Mouse (Mus musculus) layer of hippocampus, adult 2 months (tissue): ENCODE measurements around the gene Dlx6. TPM values are rescaled to one million over a fixed set of nuclear protein-coding genes. Genes with fewer than 3 reads are reported as not detected.
A peak's percentile ranks its signal among the peaks of the same experiment; 100 is the strongest.

Source experiments
- DNase-seq, 2 experiments: peaks; one replicate each; pipeline ENCODE4 v3.0.0; 2022; ENCODE audit warnings: low spot score in 2 of 2
- H3K27ac ChIP-seq: fragments of 200-600 bp; 2 replicates; pipeline ENCODE4 v1.8.1; 2022
- H3K4me3 ChIP-seq: fragments of 200-600 bp; 2 replicates; pipeline ENCODE4 v1.8.1; 2022; ENCODE audit warnings: mild to moderate bottlenecking
- CTCF ChIP-seq: fragments of 200-600 bp; conservative IDR thresholded peaks from 2 replicates; pipeline ENCODE4 v1.8.1; 2022; ENCODE audit warnings: antibody characterized with exemption, mild to moderate bottlenecking, moderate library complexity
- total RNA-seq, 2 experiments: library from RNA; stranded (reverse); gene quantifications; 2 replicates each; pipeline ENCODE4 v1.2.3; 2021

Gene Dlx6
- total RNA-seq, 2 experiments from 2014 or later, result 7.5 to 8.5 TPM

DNA sequence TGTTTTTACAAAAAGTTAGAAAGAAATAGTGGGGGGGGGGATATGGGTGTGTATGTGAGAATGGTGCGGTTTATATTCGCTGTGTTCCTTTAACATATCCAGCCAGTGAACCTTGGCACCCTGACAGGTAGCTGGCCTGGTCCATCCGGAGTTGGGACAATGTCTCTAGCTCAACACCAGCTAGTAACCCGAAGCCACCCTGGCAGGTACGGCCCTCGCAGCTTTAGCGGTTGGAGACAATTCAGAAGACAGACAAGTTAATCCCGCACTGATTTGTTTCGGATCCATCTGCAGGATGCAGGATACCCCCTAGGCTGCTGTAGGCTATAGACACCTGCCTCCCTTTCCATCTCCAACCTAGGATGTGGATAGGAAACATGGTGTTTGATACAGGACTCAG, 9.0 kb upstream of the Dlx6 start:
- H3K27ac ChIP-seq, result no peak overlapping the region
- no peak overlapping the region for H3K4me3 ChIP-seq
- no peak for DNase-seq
- no peak for TF ChIP-seq CTCF

DNA sequence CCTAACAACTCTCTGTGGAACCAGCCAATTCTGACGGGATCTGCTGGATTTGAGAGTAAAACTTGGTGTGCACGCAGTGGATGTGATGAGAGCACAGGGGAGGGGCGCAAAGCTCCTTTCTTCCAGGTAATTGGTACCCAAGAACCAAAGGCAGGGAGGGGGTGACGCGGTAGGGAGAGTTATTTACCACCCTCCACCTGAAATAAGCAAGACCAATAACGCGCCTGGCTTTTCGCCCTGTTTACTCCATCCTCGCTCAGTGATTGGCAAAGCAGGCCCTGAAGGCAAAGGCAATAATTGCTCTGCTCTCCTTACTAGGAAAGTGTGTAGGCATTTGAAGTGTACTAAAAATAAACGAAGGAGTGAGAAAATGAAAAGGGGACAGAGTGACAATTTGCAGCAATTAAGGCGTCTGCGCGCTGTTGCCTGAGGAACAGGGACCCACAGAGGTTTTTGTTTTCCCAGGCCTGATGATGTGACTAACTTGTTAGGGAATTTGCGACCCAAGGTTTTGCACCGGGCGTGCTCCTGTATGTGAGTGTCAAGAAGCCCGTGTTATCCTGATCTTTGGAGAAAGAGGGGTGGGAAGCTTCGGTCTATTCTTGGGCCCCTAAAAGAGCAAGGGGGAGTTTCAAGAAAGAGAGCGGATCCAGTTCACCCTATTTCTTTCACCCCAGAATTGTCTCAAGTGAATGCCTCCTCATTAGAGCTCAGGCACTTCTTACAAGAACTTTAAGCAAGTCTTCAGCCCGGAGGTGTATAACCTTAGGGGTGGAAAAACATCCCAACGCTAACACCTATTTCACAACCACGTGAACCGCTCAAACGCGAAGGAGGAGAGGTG, 8.0 kb upstream of the Dlx6 start:
- DNase-seq, result no peak

GRCm38 (mm10) chr6:6855746-6856185, 7.4 kb upstream of the Dlx6 start:
- TF ChIP-seq CTCF, result no peak
- no peak for DNase-seq
- Histone ChIP-seq H3K27ac (no peak overlapping the region), H3K4me3 (no peak overlapping the region)

More for the DNA sequence above, 8.0 kb upstream of the Dlx6 start:
- Histone ChIP-seq H3K27ac (no peak overlapping the region), H3K4me3 (no peak overlapping the region)
- no peak for TF ChIP-seq CTCF

- no peak for TF ChIP-seq CTCF
- H3K27ac ChIP-seq, result no peak overlapping the region
- no peak for DNase-seq
- no peak overlapping the region; the same call in 1 of the 2 replicates for H3K4me3 ChIP-seq
Observed at GRCm38 (mm10) chr6:6856316-6856715, 6.8 kb upstream of the Dlx6 start.

DNA sequence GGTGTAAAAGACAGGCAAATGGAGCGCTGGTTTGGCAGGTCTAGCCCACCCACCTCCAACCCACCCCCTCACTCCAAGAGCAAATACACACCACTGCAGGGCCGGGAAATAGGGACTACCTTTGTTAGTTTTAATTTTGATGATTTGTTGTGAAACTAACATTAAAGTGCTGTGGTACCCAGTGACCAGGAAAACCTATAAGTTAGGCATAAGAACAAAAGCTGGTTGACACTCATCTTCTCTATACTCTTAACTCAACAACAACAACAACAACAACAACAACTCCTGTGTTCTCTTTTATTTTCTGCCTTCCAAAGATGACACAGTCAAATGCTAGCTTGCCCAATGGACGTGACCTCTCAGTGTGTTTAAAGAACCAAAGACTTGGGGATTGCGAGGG, 6.3 kb upstream of the Dlx6 start:
- H3K27ac ChIP-seq, result no peak overlapping the region
- no peak for DNase-seq
- no peak for TF ChIP-seq CTCF
- no peak overlapping the region for H3K4me3 ChIP-seq

GRCm38 (mm10) chr6:6857766-6858165, 5.4 kb upstream of the Dlx6 start:
- DNase-seq, result no peak
- no peak for TF ChIP-seq CTCF
- H3K4me3 ChIP-seq, result no peak overlapping the region
- no peak overlapping the region for H3K27ac ChIP-seq

- H3K27ac ChIP-seq, result no peak overlapping the region
- DNase-seq, result no peak
- no peak overlapping the region for H3K4me3 ChIP-seq
- no peak for TF ChIP-seq CTCF
Observed at GRCm38 (mm10) chr6:6858571-6858970, 4.6 kb upstream of the Dlx6 start.

- H3K27ac ChIP-seq, result no peak overlapping the region
- TF ChIP-seq CTCF, result no peak
- H3K4me3 ChIP-seq, result peak overlapping the region; percentile 17; the same call in 1 of the 2 replicates
- no peak for DNase-seq
Observed at GRCm38 (mm10) chr6:6859111-6859949, 3.8 kb upstream of the Dlx6 start.

GRCm38 (mm10) chr6:6859950-6860410, 3.2 kb upstream of the Dlx6 start:
- Histone ChIP-seq H3K4me3 (peak overlapping the region; percentile 18; the same call in 1 of the 2 replicates), H3K27ac (no peak overlapping the region)
- DNase-seq, result no peak
- no peak for TF ChIP-seq CTCF

DNA sequence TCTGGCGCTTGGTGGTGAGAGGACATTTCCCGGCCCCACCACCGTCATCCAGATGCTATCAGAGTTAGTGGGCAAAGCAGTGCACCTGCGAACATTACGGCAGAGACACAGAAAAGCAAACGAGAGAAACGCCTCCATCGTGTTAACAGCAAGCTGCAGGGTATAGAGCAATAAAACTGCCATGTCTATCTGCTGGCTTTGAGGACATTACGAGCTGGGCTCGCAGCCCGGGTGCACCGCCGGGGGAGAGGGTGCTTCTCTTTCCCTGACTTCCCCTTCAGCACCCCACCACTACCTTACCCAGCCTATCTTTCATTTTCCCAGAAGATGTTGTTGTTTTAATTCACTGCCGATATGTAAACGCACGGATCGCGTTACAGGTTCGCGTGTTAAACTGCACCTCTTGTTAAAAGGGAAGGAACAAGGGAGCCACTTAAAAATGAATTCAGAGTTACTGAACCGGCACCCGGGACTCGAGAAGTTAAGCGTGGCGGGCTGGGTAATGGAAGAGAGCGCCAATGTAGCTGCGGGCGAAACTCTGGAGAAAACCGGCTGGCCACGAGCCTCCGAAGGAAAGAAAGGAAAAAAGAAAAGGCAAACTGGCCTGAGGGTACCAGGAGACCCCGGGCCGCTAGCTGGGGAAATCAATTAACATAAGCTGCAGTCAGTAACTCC, 2.6 kb upstream of the Dlx6 start:
- H3K27ac ChIP-seq, result peak overlapping the region; percentile 48; the same call in 1 of the 2 replicates
- DNase-seq, result no peak
- no peak for TF ChIP-seq CTCF
- peak overlapping the region; percentile 18; the same call in 1 of the 2 replicates for H3K4me3 ChIP-seq

GRCm38 (mm10) chr6:6861086-6861797, 1.9 kb upstream of the Dlx6 start:
- no peak for TF ChIP-seq CTCF
- H3K27ac ChIP-seq, result peak overlapping the region; percentile 48; the same call in 1 of the 2 replicates
- DNase-seq, result no peak
- H3K4me3 ChIP-seq, result peak overlapping the region; percentile 15; the same call in 1 of the 2 replicates

- TF ChIP-seq CTCF, result no peak
- Histone ChIP-seq H3K27ac (no peak overlapping the region), H3K4me3 (no peak overlapping the region)
- DNase-seq, result no peak
Observed at GRCm38 (mm10) chr6:6861798-6862428, 1.2 kb upstream of the Dlx6 start.
